Mouse (Mus musculus): ENCODE results near the gene Rtn4rl2.

The Rtn4rl2 gene

GRCm38 (mm10) chr2:84885084-84886055 is 1.1 kb downstream of the Rtn4rl2 start:
- no peak for DNase-seq (ENCODE audit: low spot score in 2 of 2)

GRCm38 (mm10) chr2:84884611-84885010 is 1.9 kb downstream of the Rtn4rl2 start:
- no peak for DNase-seq (ENCODE audit: low spot score in 2 of 2)

- DNase-seq (ENCODE audit: low spot score in 2 of 2) = no peak
Measured at GRCm38 (mm10) chr2:84883942-84884341, 2.6 kb downstream of the Rtn4rl2 start.

GRCm38 (mm10) chr2:84883530-84883929 is 3.0 kb downstream of the Rtn4rl2 start:
- no peak for DNase-seq (ENCODE audit: low spot score in 2 of 2)

GRCm38 (mm10) chr2:84883084-84883483 is 3.4 kb downstream of the Rtn4rl2 start:
- DNase-seq (ENCODE audit: low spot score in 2 of 2) = no peak

- DNase-seq (ENCODE audit: low spot score in 2 of 2) = no peak
Measured at GRCm38 (mm10) chr2:84882606-84883005, 3.9 kb downstream of the Rtn4rl2 start.

- peak in 1 of 2 experiments; percentile 48 for DNase-seq (ENCODE audit: low spot score in 2 of 2)
Measured at GRCm38 (mm10) chr2:84880590-84880989, 5.9 kb downstream of the Rtn4rl2 start.

- no peak for DNase-seq (ENCODE audit: low spot score in 2 of 2)
Measured at GRCm38 (mm10) chr2:84875842-84876241, 10.7 kb downstream of the Rtn4rl2 start.

- no peak for DNase-seq (ENCODE audit: low spot score in 2 of 2)
Measured at GRCm38 (mm10) chr2:84872105-84872716, 14.3 kb downstream of the Rtn4rl2 start.

GRCm38 (mm10) chr2:84870623-84871160 is 15.8 kb downstream of the Rtn4rl2 start:
- no peak for DNase-seq (ENCODE audit: low spot score in 2 of 2)

GRCm38 (mm10) chr2:84868977-84869376 is 17.5 kb downstream of the Rtn4rl2 start:
- DNase-seq (ENCODE audit: low spot score in 2 of 2) = no peak

GRCm38 (mm10) chr2:84868521-84868943 is 18.0 kb downstream of the Rtn4rl2 start:
- DNase-seq (ENCODE audit: low spot score in 2 of 2) = peak; percentile 68 to 73

GRCm38 (mm10) chr2:84865616-84866571 is 20.6 kb downstream of the Rtn4rl2 start:
- DNase-seq (ENCODE audit: low spot score in 2 of 2) = peak; percentile 40 to 52

GRCm38 (mm10) chr2:84862231-84862630 is 24.3 kb downstream of the Rtn4rl2 start:
- DNase-seq (ENCODE audit: low spot score in 2 of 2) = no peak

GRCm38 (mm10) chr2:84861430-84861829 is 25.1 kb downstream of the Rtn4rl2 start:
- no peak for DNase-seq (ENCODE audit: low spot score in 2 of 2)

GRCm38 (mm10) chr2:84859991-84860780 is 26.3 kb downstream of the Rtn4rl2 start:
- DNase-seq (ENCODE audit: low spot score in 2 of 2) = no peak

GRCm38 (mm10) chr2:84858551-84858950 is 28.0 kb downstream of the Rtn4rl2 start:
- no peak for DNase-seq (ENCODE audit: low spot score in 2 of 2)

- DNase-seq (ENCODE audit: low spot score in 2 of 2) = peak; percentile 36 to 39
Measured at GRCm38 (mm10) chr2:84855732-84856131, 30.8 kb downstream of the Rtn4rl2 start.

- no peak for DNase-seq (ENCODE audit: low spot score in 2 of 2)
Measured at GRCm38 (mm10) chr2:84851130-84852040, 35.1 kb downstream of the Rtn4rl2 start.

All from spleen, postnatal 36 days (tissue).